Comparison of ENCODE assay signal across 8 mouse cellular contexts in the genomic region with DNA sequence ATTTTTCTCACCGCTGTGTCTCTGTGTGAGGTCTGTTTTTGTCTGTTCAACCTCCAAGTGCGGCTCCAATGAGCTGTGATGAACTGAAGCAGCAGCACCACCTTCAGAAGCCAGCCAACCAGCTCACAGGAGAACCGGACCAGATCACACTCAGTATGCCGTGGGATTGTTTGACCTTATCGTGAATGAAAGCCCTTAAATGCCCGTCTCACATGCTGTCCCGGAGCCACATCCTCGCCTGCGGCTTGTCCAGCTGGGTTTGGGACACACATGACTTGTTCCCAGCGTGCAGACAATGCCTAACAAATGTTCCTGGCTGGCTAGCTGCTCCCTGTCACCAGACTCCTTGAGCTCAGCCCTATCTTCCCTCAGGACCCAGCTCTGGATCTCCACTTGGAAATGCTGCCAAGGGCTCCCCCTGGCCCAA. TPM values are rescaled to one million over a fixed set of nuclear protein-coding genes. Genes with fewer than 3 reads are reported as not detected.
A peak's percentile ranks its signal among the peaks of the same experiment; 100 is the strongest.
DNase-seq lines count a peak whose midpoint lies in the region; ATAC-seq and TF ChIP-seq lines count a peak whose summit lies in the region.

No protein-coding gene starts in this region.

- H3K9ac ChIP-seq in lung, embryonic 16.5 days (ENCODE audit: low read length) = peak overlapping the region; percentile 4; the same call in 1 of the 2 replicates

- WGBS in lung, embryonic 16.5 days = 20% methylated on average over 10 of the region's 10 CpGs
- 29% methylated on average over 10 of the region's 10 CpGs for WGBS in hindbrain, embryonic 10.5 days

- H3K9me3 ChIP-seq in lung, embryonic 16.5 days (ENCODE audit: control insufficient read depth, low read length) = no peaks in the 10 kb centered on the region
- H3K9me3 ChIP-seq in hindbrain, embryonic 10.5 days = no peaks in the 10 kb centered on the region

- peak overlapping the region; percentile 91 for H3K27ac ChIP-seq in lung, embryonic 16.5 days (ENCODE audit: low read length)
- peak overlapping the region; percentile 97 for H3K27ac ChIP-seq in embryonic fibroblast, embryonic 13.5 days (ENCODE audit: insufficient read depth, low read length)
- peak overlapping the region; percentile 86 for H3K27ac ChIP-seq in hindbrain, embryonic 10.5 days

- DNase-seq in lung, postnatal 25 days (ENCODE audit: low spot score) = no peak
- no peak for DNase-seq in hindbrain, embryonic 10.5 days (ENCODE audit: low spot score)
- DNase-seq in lung, postnatal 10 days = peak; percentile 75
- no peak for DNase-seq in adrenal gland, postnatal 25 days
- no peak for DNase-seq in ovary, adult 18-20 months (ENCODE audit: low spot score)
- no peak for DNase-seq in right cerebral cortex, postnatal 4 days

- H3K4me1 ChIP-seq in lung, embryonic 16.5 days (replicated peaks; ENCODE audit: control insufficient read depth, insufficient read depth, low read length) = peaks cover 58% of the 10 kb centered on the region
- peaks cover 31% of the 10 kb centered on the region for H3K4me1 ChIP-seq in embryonic fibroblast, embryonic 13.5 days (ENCODE audit: control insufficient read depth, insufficient read depth, low read length)
- H3K4me1 ChIP-seq in hindbrain, embryonic 10.5 days (replicated peaks) = peaks cover 63% of the 10 kb centered on the region

- H3K4me3 ChIP-seq in lung, embryonic 16.5 days (ENCODE audit: low read length) = no peak overlapping the region
- H3K4me3 ChIP-seq in embryonic fibroblast, embryonic 13.5 days (ENCODE audit: insufficient read depth, low read length) = no peak overlapping the region
- no peak overlapping the region for H3K4me3 ChIP-seq in hindbrain, embryonic 10.5 days

- peak; percentile 82 for ATAC-seq in lung, embryonic 16.5 days (ENCODE audit: low read depth)

- no peaks in the 10 kb centered on the region for H3K27me3 ChIP-seq in lung, embryonic 16.5 days (ENCODE audit: control insufficient read depth, insufficient read depth, low read depth, low read length)
- H3K27me3 ChIP-seq in hindbrain, embryonic 10.5 days (ENCODE audit: insufficient read depth, poor library complexity, severe bottlenecking) = 0 out of 2 replicates have a peak, but pooled peaks cover 3% of the 10 kb centered on the region

- H3K4me2 ChIP-seq in lung, embryonic 16.5 days (ENCODE audit: low read depth, low read length) = peak overlapping the region; percentile 0; the same call in 1 of the 2 replicates

- H3K36me3 ChIP-seq in lung, embryonic 16.5 days (ENCODE audit: control insufficient read depth, insufficient read depth, low read length) = no peaks in the 10 kb centered on the region
- H3K36me3 ChIP-seq in hindbrain, embryonic 10.5 days = no peaks in the 10 kb centered on the region

- TF ChIP-seq CTCF in embryonic fibroblast, embryonic 13.5 days (IDR thresholded peaks at IDR 0.05; ENCODE audit: borderline replicate concordance, insufficient read depth, low read length) = no peak

- no peak for TF ChIP-seq POLR2A in embryonic fibroblast, embryonic 13.5 days (IDR thresholded peaks at IDR 0.05; ENCODE audit: low read depth, low read length)

RNA-seq across cellular contexts. Expression of gene Ier5, which starts 47.7 kb away (rescaled TPM):
- polyA plus RNA-seq in lung, embryonic 16.5 days (2015; fragmentation: Nextera tagmentation; extraction: Ambion mirVana) = 4.3 and 4.5 TPM in 2 replicates
- 37.2 and 48.4 TPM in 2 replicates for polyA plus RNA-seq in embryonic fibroblast, embryonic 13.5 days (2011; ENCODE audit: insufficient read length, low read depth, missing spikeins)
- polyA plus RNA-seq in hindbrain, embryonic 10.5 days (2016; fragmentation: Nextera tagmentation; extraction: Ambion mirVana) = 4.1 and 7.0 TPM in 2 replicates
- total RNA-seq in adrenal gland, postnatal 25 days (2021) = 6.7 and 9.1 TPM in 2 replicates
